Mouse (Mus musculus): ENCODE results near the gene Mdk. TPM values are rescaled to one million over a fixed set of nuclear protein-coding genes. Genes with fewer than 3 reads are reported as not detected.

Mdk gene
- polyA plus RNA-seq, 1 experiment from 2014 or later, result 6.8 TPM

- Histone ChIP-seq H3K27me3 (ENCODE audit: insufficient read depth, low read length) (no peaks in the 10 kb centered on the region), H3K4me3 (ENCODE audit: low read depth, low read length) (peak overlapping the region; percentile 48), H3K9ac (replicated peaks) (peak overlapping the region; percentile 72), H3K4me2 (ENCODE audit: low read depth, low read length) (peak overlapping the region; percentile 87), H3K36me3 (replicated peaks; ENCODE audit: insufficient read depth, low read length) (peaks cover 26% of the 10 kb centered on the region), H3K27ac (ENCODE audit: low read depth) (peak overlapping the region; percentile 92), H3K9me3 (ENCODE audit: low read length) (no peaks in the 10 kb centered on the region), H3K4me1 (ENCODE audit: insufficient read depth) (peaks cover 59% of the 10 kb centered on the region)
- ATAC-seq (peak; percentile 45), DNase-seq (peak; percentile 64)
- no peak for TF ChIP-seq CTCF (IDR thresholded peaks at IDR 0.05; ENCODE audit: low read depth)
- no peak for TF ChIP-seq EP300 (IDR thresholded peaks at IDR 0.05; ENCODE audit: low read depth)
- 39% methylated on average over 11 of the region's 11 CpGs for WGBS (ENCODE audit: insufficient replicate concordance)
These were observed 15.5 kb upstream of the Mdk start for GRCm38 (mm10) chr2:91947397-91948150.

GRCm38 (mm10) chr2:91946836-91947235 lies 14.7 kb upstream of the Mdk start:
- H3K4me3 ChIP-seq (ENCODE audit: low read depth, low read length), result no peak overlapping the region
- peak overlapping the region; percentile 87 for H3K4me2 ChIP-seq (ENCODE audit: low read depth, low read length)
- no peak for ATAC-seq

GRCm38 (mm10) chr2:91945483-91945882 lies 13.4 kb upstream of the Mdk start, which contains the start of gene Gm9821:
Gene Gm9821, plus strand, starts transcription at chr2:91945703.
- Histone ChIP-seq H3K4me1 (ENCODE audit: insufficient read depth) (peaks cover 46% of the 10 kb centered on the region), H3K36me3 (replicated peaks; ENCODE audit: insufficient read depth, low read length) (peaks cover 37% of the 10 kb centered on the region), H3K27ac (ENCODE audit: low read depth) (no peak within 1 kb of the TSS), H3K4me2 (ENCODE audit: low read depth, low read length) (no peak within 1 kb of the TSS; the same call in 1 of the 2 replicates), H3K27me3 (ENCODE audit: insufficient read depth, low read length) (no peaks in the 10 kb centered on the region), H3K9ac (replicated peaks) (no peak within 1 kb of the TSS), H3K9me3 (ENCODE audit: low read length) (no peaks in the 10 kb centered on the region), H3K4me3 (ENCODE audit: low read depth, low read length) (no peak within 1 kb of the TSS)
- ATAC-seq (no peak), DNase-seq (no peak)
- WGBS (ENCODE audit: insufficient replicate concordance), result 95% methylated on average over 18 of the region's 18 CpGs
- TF ChIP-seq EP300 (IDR thresholded peaks at IDR 0.05; ENCODE audit: low read depth) (no peak), CTCF (IDR thresholded peaks at IDR 0.05; ENCODE audit: low read depth) (no peak)

More at GRCm38 (mm10) chr2:91946836-91947235, 14.7 kb upstream of the Mdk start:
- Histone ChIP-seq H3K4me1 (ENCODE audit: insufficient read depth) (peaks cover 54% of the 10 kb centered on the region), H3K36me3 (replicated peaks; ENCODE audit: insufficient read depth, low read length) (peaks cover 32% of the 10 kb centered on the region), H3K9me3 (ENCODE audit: low read length) (no peaks in the 10 kb centered on the region), H3K27me3 (ENCODE audit: insufficient read depth, low read length) (no peaks in the 10 kb centered on the region), H3K9ac (replicated peaks) (no peak overlapping the region), H3K27ac (ENCODE audit: low read depth) (no peak overlapping the region)
- DNase-seq, result no peak
- 26% methylated on average over 6 of the region's 6 CpGs for WGBS (ENCODE audit: insufficient replicate concordance)
- TF ChIP-seq CTCF (IDR thresholded peaks at IDR 0.05; ENCODE audit: low read depth), result no peak
- TF ChIP-seq EP300 (IDR thresholded peaks at IDR 0.05; ENCODE audit: low read depth), result no peak

- no peaks in the 10 kb centered on the region for H3K9me3 ChIP-seq (ENCODE audit: low read length)
- peak; percentile 86 for DNase-seq
- no peak overlapping the region for H3K9ac ChIP-seq (replicated peaks)
- H3K4me1 ChIP-seq (ENCODE audit: insufficient read depth), result peaks cover 34% of the 10 kb centered on the region
- no peaks in the 10 kb centered on the region for H3K27me3 ChIP-seq (ENCODE audit: insufficient read depth, low read length)
- peak; percentile 57 for ATAC-seq
- H3K36me3 ChIP-seq (replicated peaks; ENCODE audit: insufficient read depth, low read length), result peaks cover 48% of the 10 kb centered on the region
- no peak overlapping the region for H3K4me3 ChIP-seq (ENCODE audit: low read depth, low read length)
- H3K27ac ChIP-seq (ENCODE audit: low read depth), result no peak overlapping the region
- WGBS (ENCODE audit: insufficient replicate concordance), result 39% methylated on average over 13 of the region's 13 CpGs
- no peak for TF ChIP-seq EP300 (IDR thresholded peaks at IDR 0.05; ENCODE audit: low read depth)
- peak; percentile 97 for TF ChIP-seq CTCF (IDR thresholded peaks at IDR 0.05; ENCODE audit: low read depth)
- H3K4me2 ChIP-seq (ENCODE audit: low read depth, low read length), result no peak overlapping the region
These were observed 12.3 kb upstream of the Mdk start for GRCm38 (mm10) chr2:91944170-91944950.

GRCm38 (mm10) chr2:91942356-91942755 lies 10.3 kb upstream of the Mdk start:
- Histone ChIP-seq H3K4me1 (ENCODE audit: insufficient read depth) (peaks cover 14% of the 10 kb centered on the region), H3K9me3 (ENCODE audit: low read length) (no peaks in the 10 kb centered on the region), H3K27ac (ENCODE audit: low read depth) (no peak overlapping the region), H3K4me2 (ENCODE audit: low read depth, low read length) (no peak overlapping the region), H3K36me3 (replicated peaks; ENCODE audit: insufficient read depth, low read length) (peaks cover 68% of the 10 kb centered on the region), H3K9ac (replicated peaks) (no peak overlapping the region), H3K4me3 (ENCODE audit: low read depth, low read length) (no peak overlapping the region), H3K27me3 (ENCODE audit: insufficient read depth, low read length) (no peaks in the 10 kb centered on the region)
- TF ChIP-seq CTCF (IDR thresholded peaks at IDR 0.05; ENCODE audit: low read depth) (peak; percentile 65), EP300 (IDR thresholded peaks at IDR 0.05; ENCODE audit: low read depth) (no peak)
- DNase-seq, result peak; percentile 51
- 87% methylated on average over 6 of the region's 6 CpGs for WGBS (ENCODE audit: insufficient replicate concordance)
- no peak for ATAC-seq

- no peak for ATAC-seq
These were observed 7.3 kb upstream of the Mdk start for GRCm38 (mm10) chr2:91939303-91939935.

More at GRCm38 (mm10) chr2:91939303-91939935, 7.3 kb upstream of the Mdk start:
- Histone ChIP-seq H3K9me3 (ENCODE audit: low read length) (no peaks in the 10 kb centered on the region), H3K4me3 (ENCODE audit: low read depth, low read length) (no peak overlapping the region), H3K9ac (replicated peaks) (no peak overlapping the region), H3K36me3 (replicated peaks; ENCODE audit: insufficient read depth, low read length) (peaks cover 78% of the 10 kb centered on the region), H3K4me2 (ENCODE audit: low read depth, low read length) (no peak overlapping the region), H3K4me1 (ENCODE audit: insufficient read depth) (peaks cover under 1% of the 10 kb centered on the region; the same call in 1 of the 2 replicates), H3K27ac (ENCODE audit: low read depth) (no peak overlapping the region), H3K27me3 (ENCODE audit: insufficient read depth, low read length) (no peaks in the 10 kb centered on the region)
- no peak for DNase-seq
- TF ChIP-seq CTCF (IDR thresholded peaks at IDR 0.05; ENCODE audit: low read depth) (no peak), EP300 (IDR thresholded peaks at IDR 0.05; ENCODE audit: low read depth) (no peak)
- WGBS (ENCODE audit: insufficient replicate concordance), result 92% methylated on average over 15 of the region's 15 CpGs
